Mouse (Mus musculus): ENCODE data around the gene Abhd2.

- TF ChIP-seq POLR2A (IDR thresholded peaks at IDR 0.05; ENCODE audit: insufficient read depth, low read length) (no peak), CTCF (IDR thresholded peaks at IDR 0.05; ENCODE audit: low read depth, low read length) (no peak)
Measured at GRCm38 (mm10) chr7:79284160-79284888, 11.3 kb downstream of the Abhd2 start.
